In genomic region chr4:22875392-22875791, GRCm38 (mm10) we compare ENCODE assay signal across 25 mouse cellular contexts.
"Had no signal": no experiment of that assay in that cellular context is flagged by ENCODE, and none has a peak within 500 bp of the region (broad histone marks: within the 10 kb centered on the region; RNA-seq: fewer than 3 reads in every experiment).

No protein-coding gene starts in this region.

- DNase-seq: gastrocnemius, adult 2 months; gastrocnemius, postnatal 10 days; gastrocnemius, postnatal 25 days; heart, postnatal 10 days; heart, postnatal 4 days; kidney, adult 18-20 months; kidney, adult 8-10 months; kidney, postnatal 14 days; kidney, postnatal 36 days; layer of hippocampus, adult 9-11 months; layer of hippocampus, postnatal 36 days; left cerebral cortex, postnatal 4 days had no signal

- H3K9me3 ChIP-seq: heart, embryonic 10.5 days; heart, embryonic 12.5 days; hindbrain, embryonic 10.5 days; hindbrain, embryonic 13.5 days; hindbrain, embryonic 15.5 days; intestine, embryonic 15.5 days; kidney, embryonic 15.5 days; limb, embryonic 13.5 days; limb, embryonic 15.5 days; liver, embryonic 12.5 days had no signal

- H3K4me1 ChIP-seq: heart, embryonic 10.5 days; heart, embryonic 12.5 days; hindbrain, embryonic 10.5 days; hindbrain, embryonic 13.5 days; hindbrain, embryonic 15.5 days; intestine, embryonic 15.5 days; kidney, embryonic 15.5 days; limb, embryonic 13.5 days; limb, embryonic 15.5 days; liver, embryonic 12.5 days had no signal

- H3K9ac ChIP-seq: heart, embryonic 12.5 days; hindbrain, embryonic 13.5 days; hindbrain, embryonic 15.5 days; intestine, embryonic 15.5 days; kidney, embryonic 15.5 days; limb, embryonic 13.5 days; limb, embryonic 15.5 days; liver, embryonic 12.5 days had no signal

- ATAC-seq: inflammation-experienced regulatory T-cells, adult 6 months; intestine, embryonic 15.5 days; intestine, postnatal 0 days; liver, embryonic 12.5 days had no signal

- H3K4me2 ChIP-seq: heart, embryonic 12.5 days; hindbrain, embryonic 13.5 days; hindbrain, embryonic 15.5 days; intestine, embryonic 15.5 days; kidney, embryonic 15.5 days; limb, embryonic 13.5 days; limb, embryonic 15.5 days; liver, embryonic 12.5 days had no signal

- H3K27me3 ChIP-seq: heart, embryonic 12.5 days; hindbrain, embryonic 13.5 days; hindbrain, embryonic 15.5 days; intestine, embryonic 15.5 days; kidney, embryonic 15.5 days; limb, embryonic 13.5 days; limb, embryonic 15.5 days; liver, embryonic 12.5 days had no signal

- H3K27ac ChIP-seq: gastrocnemius, adult 2 months; heart, embryonic 10.5 days; hindbrain, embryonic 10.5 days; hindbrain, embryonic 13.5 days; hindbrain, embryonic 15.5 days; intestine, embryonic 15.5 days; kidney, embryonic 15.5 days; kidney, postnatal 0 days; limb, embryonic 13.5 days; limb, embryonic 15.5 days; liver, embryonic 12.5 days had no signal

- H3K36me3 ChIP-seq: heart, embryonic 10.5 days; heart, embryonic 12.5 days; hindbrain, embryonic 10.5 days; hindbrain, embryonic 13.5 days; hindbrain, embryonic 15.5 days; intestine, embryonic 15.5 days; kidney, embryonic 15.5 days; limb, embryonic 13.5 days; limb, embryonic 15.5 days; liver, embryonic 12.5 days had no signal

- H3K4me3 ChIP-seq: gastrocnemius, adult 2 months; heart, embryonic 10.5 days; heart, embryonic 12.5 days; hindbrain, embryonic 10.5 days; hindbrain, embryonic 13.5 days; hindbrain, embryonic 15.5 days; intestine, embryonic 15.5 days; kidney, embryonic 15.5 days; limb, embryonic 13.5 days; limb, embryonic 15.5 days; liver, embryonic 12.5 days had no signal
